Mouse (Mus musculus) CD4-positive, CD25-positive, alpha-beta regulatory T cell, adult 4 months (primary cell): ENCODE data around the gene Bcar1. TPM values are rescaled to one million over a fixed set of nuclear protein-coding genes. Genes with fewer than 3 reads are reported as not detected.

Experiments used
- ATAC-seq: one replicate; pipeline ENCODE4 v1.8.0; 2017
- polyA plus RNA-seq, 2 experiments: library from polyadenylated mRNA; unstranded; fragments of 100-300 nt; shearing (Covaris generic); gene quantifications; one replicate each; pipeline ENCODE4 v1.2.1; 2017

Gene Bcar1
- polyA plus RNA-seq, 2 experiments from 2014 or later: 0.27 to 0.42 TPM

GRCm38 (mm10) chr8:111769296-111769695 lies 25.7 kb upstream of the Bcar1 start:
- no peak for ATAC-seq

DNA sequence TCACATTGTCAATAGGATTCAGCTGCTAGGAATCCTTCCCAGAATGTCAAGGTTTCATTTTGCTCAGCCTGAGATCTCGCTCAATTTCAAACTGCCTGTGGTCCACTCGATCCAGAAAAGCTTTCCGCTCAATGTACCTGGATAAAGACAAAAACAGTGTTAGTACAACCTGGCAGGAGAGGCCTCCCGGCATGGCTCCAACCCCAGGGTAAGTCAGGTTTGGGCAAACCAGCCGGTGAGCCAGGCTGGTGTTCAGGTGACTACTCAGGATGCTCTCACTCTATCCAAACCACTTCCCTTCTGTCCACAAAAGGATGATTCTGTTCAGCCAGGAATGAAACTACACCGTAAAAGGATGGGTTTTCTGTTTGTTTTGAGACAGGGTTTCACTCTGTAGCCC lies 25.0 kb upstream of the Bcar1 start:
- ATAC-seq: no peak

- ATAC-seq: no peak
These were observed 22.0 kb upstream of the Bcar1 start for GRCm38 (mm10) chr8:111765616-111766015.

DNA sequence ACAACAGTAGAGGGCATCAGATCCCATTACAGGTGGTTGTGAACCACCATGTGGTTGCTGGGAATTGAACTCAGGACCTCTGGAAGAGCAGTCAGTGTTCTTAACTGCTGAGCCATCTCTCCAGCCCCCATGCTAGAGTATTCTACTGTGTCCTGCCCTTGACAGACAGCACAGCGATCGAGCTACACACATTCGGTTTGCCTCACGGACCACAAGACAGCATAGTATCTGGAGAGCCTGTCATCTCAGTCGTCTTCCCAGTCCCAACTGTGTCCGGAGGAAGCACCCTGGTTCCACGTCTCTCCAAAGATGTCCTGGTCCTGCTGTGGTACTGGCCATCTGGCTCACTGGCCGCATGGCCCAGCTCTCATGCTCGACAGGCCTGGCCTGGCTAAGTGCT lies 21.5 kb upstream of the Bcar1 start:
- ATAC-seq: no peak

- ATAC-seq: no peak
These were observed 17.1 kb upstream of the Bcar1 start for GRCm38 (mm10) chr8:111760708-111761107.

GRCm38 (mm10) chr8:111758817-111759216 lies 15.2 kb upstream of the Bcar1 start:
- ATAC-seq: no peak

GRCm38 (mm10) chr8:111757599-111757998 lies 14.0 kb upstream of the Bcar1 start:
- no peak for ATAC-seq

- no peak for ATAC-seq
These were observed 11.1 kb upstream of the Bcar1 start for GRCm38 (mm10) chr8:111754736-111755135.

DNA sequence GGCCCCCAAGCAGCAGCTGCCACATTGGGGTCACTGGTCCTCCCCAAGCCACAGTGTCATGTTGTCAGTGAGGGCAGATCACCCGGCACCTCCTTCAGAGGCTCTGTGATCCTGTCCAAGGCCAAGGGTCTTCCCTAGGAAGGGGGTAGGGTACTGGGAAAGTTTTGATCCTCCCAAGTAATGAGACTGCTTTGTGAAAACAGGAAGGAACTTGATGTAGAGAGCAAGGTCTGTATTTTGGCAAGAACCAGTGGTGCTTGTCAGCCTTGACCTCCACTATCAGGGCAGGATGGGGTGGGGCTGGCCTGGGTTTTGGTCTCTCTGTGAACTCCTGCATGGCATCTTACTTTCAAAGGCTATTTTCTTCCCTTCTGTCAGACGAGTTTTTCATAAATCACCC lies 10.5 kb upstream of the Bcar1 start:
- no peak for ATAC-seq

DNA sequence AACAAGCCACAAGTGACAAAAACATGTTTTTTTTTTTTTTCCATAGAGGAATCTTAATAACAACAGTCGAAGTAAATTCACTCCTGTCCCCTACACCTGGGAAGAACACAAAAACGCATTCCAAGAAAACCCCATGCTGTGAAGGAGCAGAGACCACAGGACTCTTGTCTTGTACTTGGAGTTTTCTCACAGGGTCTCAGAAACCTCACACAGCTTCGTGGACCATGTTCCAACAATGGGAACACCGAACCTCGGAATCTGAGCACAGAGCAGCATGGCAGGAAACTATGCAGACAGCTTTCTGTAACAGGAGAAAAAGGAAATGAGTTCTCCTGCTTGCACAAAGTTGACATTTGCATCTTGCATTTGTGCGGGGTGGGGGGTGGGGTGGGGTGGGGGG lies 5.2 kb upstream of the Bcar1 start:
- no peak for ATAC-seq

GRCm38 (mm10) chr8:111747866-111748649 lies 4.4 kb upstream of the Bcar1 start:
- ATAC-seq: no peak

DNA sequence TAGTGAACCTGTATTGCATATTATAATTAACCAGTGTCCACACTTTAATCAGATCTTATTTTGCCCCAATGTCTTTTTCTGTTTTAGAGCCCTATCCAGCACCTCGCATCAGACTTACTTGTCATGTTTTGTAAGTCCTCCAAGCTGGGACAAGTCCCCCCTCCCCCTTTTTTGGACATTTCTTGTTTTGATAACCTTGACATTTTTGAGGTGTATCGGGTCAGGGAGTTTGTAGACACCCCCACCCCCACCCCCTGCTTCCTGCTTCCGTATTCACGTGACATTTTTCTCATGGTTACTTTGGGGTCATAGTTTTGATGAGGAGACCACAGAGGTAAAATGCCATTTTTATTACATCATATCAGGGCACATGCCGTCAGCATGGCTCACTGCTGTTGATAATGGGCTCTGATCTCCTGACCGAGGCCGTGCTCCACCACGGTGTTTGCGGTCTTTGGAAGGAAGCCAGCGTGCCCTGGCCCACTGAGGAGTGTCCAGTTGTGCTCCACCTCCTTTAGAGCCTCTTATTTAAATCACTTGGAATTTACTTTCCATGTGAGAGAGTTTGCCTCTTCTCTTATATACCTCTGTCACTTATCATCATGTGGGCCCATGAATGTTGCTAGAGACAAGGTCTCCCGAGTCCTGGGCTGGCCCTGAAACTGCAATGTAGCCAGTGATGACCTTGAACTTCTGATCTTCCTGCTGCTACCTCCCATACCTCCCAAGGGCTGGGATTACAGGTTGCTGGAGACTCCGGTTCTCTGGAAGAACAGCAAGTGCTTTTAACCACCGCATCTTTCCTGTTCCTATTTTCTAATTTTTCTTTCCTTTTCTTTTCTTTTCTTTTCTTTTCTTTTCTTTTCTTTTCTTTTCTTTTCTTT lies 3.2 kb upstream of the Bcar1 start:
- ATAC-seq: no peak

GRCm38 (mm10) chr8:111745591-111746418 lies 2.2 kb upstream of the Bcar1 start:
- ATAC-seq: no peak

DNA sequence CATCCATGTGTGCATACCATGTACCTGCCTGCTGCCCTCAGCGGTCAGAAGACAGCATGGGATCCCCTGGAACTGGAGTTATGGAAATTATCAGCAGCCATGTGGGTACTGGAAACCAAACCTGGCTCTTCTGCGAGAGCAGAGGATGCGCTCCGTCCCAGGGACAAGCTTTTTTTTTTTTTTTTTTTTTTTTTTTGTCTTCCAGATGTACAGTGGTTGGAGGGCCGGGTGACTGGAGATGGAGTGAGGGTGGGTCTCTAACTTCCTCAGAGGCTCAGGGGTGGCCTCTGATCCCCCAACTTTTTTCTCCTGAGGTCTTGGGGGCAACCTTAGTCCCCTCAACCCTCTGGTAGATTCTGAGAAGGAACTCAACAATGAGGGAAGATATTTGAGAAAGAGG lies 1.5 kb upstream of the Bcar1 start:
- ATAC-seq: no peak

DNA sequence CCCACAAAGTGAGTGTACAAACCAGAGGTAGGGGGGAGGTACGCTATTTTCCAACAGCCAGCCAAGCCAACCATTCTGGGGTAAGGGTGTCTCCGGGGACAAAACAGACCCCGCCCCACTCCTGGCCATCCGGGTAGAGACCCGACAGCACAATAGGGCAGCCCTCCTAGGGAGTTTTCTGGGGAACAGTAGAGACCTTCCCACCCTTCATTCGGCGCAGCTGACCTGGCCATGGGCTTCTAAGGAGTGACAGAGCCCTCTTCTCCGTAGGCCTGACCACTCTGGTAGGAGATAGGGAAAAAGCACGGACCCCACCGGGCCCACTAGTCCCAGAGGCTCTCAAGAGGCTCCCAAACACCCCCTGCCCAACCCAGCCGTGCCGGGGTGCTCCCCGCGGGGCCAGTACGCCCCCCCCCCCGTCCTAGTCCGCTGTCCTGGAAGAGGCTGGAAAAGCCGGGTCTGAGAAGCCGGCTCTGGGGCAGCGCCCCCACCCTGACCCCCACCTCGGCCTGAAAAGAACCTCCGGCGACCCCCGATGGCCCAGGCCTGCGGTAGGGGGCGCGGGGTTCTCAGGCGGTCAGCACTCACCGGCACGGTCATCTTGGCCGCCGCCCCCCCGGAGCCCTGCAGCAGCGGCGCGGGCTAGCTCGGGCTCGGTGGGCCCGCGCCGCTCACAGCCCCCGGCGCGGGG lies 363 bp downstream of the Bcar1 start:
- ATAC-seq: no peak

- no peak for ATAC-seq
These were observed 1.2 kb downstream of the Bcar1 start for GRCm38 (mm10) chr8:111742261-111743037.

DNA sequence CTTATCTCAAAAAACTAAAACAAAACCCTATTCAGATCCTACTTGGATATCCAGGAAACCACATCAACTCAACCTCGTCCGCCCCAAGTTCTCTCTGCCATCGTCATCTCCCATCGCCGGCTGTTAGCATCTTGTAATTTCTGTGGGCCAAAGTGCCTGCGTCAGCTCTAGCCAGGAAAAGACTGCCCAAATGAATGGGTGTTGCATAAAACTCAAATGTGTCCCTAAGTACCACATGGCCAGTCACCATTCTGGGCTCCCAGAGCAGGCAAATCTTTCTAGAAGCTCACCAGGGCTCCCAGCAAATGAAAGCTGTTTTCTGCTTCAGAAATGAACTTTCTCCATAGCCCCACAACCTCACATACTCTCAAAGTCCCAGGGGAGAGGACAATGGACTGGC lies 2.1 kb downstream of the Bcar1 start:
- no peak for ATAC-seq

- ATAC-seq: no peak
These were observed 2.6 kb downstream of the Bcar1 start for GRCm38 (mm10) chr8:111740994-111741393.

- no peak for ATAC-seq
These were observed 3.3 kb downstream of the Bcar1 start for GRCm38 (mm10) chr8:111740301-111740711.

DNA sequence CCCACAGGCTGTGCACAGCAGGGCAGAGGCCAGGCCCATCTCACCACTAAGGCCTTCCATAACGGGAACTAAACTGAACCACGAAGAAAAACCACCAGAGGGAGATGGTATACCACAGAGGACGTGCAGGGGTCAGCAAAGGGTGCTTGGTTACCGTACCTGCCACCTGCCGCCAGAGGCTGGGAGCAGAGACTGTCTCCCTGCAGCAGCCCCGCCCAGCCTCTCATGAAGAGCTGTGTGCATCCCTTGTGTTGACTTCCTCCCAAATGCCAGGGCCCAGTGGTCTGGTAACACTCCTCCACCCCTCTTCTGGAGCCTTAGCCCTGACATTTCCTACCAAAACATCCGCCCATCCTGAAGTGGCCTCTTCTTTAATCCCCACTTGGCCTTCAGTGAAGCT lies 4.0 kb downstream of the Bcar1 start:
- ATAC-seq: no peak

DNA sequence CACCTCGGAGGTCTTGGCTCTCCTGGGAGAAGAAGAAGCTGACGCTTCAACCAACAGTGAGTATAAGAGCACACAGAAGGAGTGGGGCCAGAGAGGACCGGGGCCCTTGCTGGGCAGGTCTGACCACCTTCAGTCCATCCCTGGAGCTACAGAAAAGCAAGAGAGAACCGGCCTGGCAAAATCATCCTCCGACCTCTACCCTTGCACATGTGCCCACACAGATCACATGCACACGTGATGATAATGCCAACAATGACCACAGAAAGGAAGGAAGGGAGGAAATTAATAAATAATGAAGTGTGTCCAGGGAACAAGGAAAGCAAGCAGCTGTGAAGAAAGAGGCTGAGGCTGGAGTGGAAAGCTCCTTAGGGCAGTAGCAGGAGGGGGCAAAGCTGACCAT lies 4.7 kb downstream of the Bcar1 start:
- ATAC-seq: no peak

GRCm38 (mm10) chr8:111736321-111736720 lies 7.3 kb downstream of the Bcar1 start:
- no peak for ATAC-seq
